Mouse (Mus musculus) G1E (cell line): Measurements from ENCODE around the gene Col6a4. TPM values are rescaled to one million over a fixed set of nuclear protein-coding genes. Genes with fewer than 3 reads are reported as not detected.

Experiments used
- ATAC-seq: 2 replicates; pipeline ENCODE4 v1.8.0; 2016; ENCODE audit warnings: mild to moderate bottlenecking; ENCODE audit not compliant: insufficient number of reproducible peaks, poor library complexity, low FRiP score, severe bottlenecking; ENCODE audit errors: extremely low read depth
- DNase-seq: peaks from one replicate; pipeline ENCODE4 v3.0.0; 2012; ENCODE audit warnings: low spot score
- H3K27me3 ChIP-seq: 2 replicates; pipeline ENCODE4 v1.6.1; 2012; ENCODE audit warnings: mild to moderate bottlenecking, low read length, inconsistent platforms; ENCODE audit not compliant: insufficient read depth
- H3K36me3 ChIP-seq: replicated peaks from 2 replicates; pipeline ENCODE3; 2012; ENCODE audit warnings: mild to moderate bottlenecking, inconsistent platforms
- H3K4me1 ChIP-seq: 2 replicates; pipeline ENCODE4 v1.6.1; 2012; ENCODE audit warnings: low read depth, low read length, inconsistent platforms, mixed read lengths; ENCODE audit not compliant: insufficient read depth
- H3K4me3 ChIP-seq: 2 replicates; pipeline ENCODE4 v1.5.1; 2012; ENCODE audit warnings: low read depth, mild to moderate bottlenecking, inconsistent platforms, low read length, moderate library complexity, mixed read lengths
- H3K9me3 ChIP-seq: replicated peaks from 2 replicates; pipeline ENCODE4 v1.6.1; 2012; ENCODE audit warnings: inconsistent platforms
- CTCF ChIP-seq: IDR thresholded peaks from 2 replicates; pipeline ENCODE4 v1.5.1; 2012; ENCODE audit warnings: low read depth, low read length, inconsistent platforms, mixed read lengths
- GATA1 ChIP-seq: IDR thresholded peaks from 2 replicates; pipeline ENCODE4 v1.6.1; 2012; ENCODE audit warnings: borderline replicate concordance, low read length, inconsistent platforms, mixed read lengths
- GATA2 ChIP-seq: IDR thresholded peaks from 2 replicates; pipeline ENCODE4 v1.6.1; 2012; ENCODE audit warnings: low read depth, low read length, inconsistent platforms, borderline replicate concordance
- POLR2AphosphoS5 ChIP-seq: IDR thresholded peaks from 2 replicates; pipeline ENCODE4 v1.6.1; 2012; ENCODE audit warnings: low read depth, low read length, inconsistent platforms; ENCODE audit not compliant: insufficient replicate concordance
- TAL1 ChIP-seq: conservative IDR thresholded peaks from 2 replicates; pipeline ENCODE4 v1.6.1; 2012; ENCODE audit warnings: low read depth, low read length, inconsistent platforms, mixed read lengths
- polyA plus RNA-seq: library from polyadenylated mRNA; stranded (reverse); fragments of >175 nt; gene quantifications from 2 replicates; pipeline ENCODE4 v1.2.3, GENCODE M21; 2012
- total RNA-seq, 2 experiments: library from RNA; stranded (forward) in 1 of 2; stranded (reverse) in 1 of 2; fragments of 200-1000 nt in 1 of 2; fragments of >200 nt in 1 of 2; fragmentation: Nextera tagmentation in 1 of 2; gene quantifications; 2 replicates each; pipeline ENCODE4 v1.2.3; 2014 to 2017

Col6a4 gene
- total RNA-seq (2014; fragmentation: Nextera tagmentation): not detected in 2 replicates
- 0.38 TPM in 1 of 2 replicates, not detected in the other for total RNA-seq (2017)
- not detected in 2 replicates for polyA plus RNA-seq

DNA sequence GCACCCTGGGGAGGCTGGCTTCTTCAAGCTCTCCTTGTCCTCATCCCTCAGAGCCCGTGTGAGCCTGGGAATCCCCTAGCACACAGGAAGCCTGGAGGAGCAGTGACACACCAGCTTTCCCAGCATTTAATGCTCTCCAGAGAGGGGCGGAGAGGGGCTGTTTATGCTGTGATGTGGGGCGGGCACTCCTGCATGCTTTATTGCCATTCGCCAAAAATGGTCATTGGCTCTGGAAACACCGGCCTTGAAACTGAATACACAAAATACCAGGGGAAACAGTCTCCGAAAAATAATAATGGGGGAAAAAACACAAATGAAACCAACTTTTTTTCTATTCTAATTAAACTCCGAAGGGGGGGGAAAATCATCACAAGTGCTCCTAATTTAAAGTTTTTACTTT lies at the start of gene Col6a4:
Gene Col6a4, minus strand, starts transcription at position 101 of the 400 bp plus-strand sequence.
- Histone ChIP-seq H3K9me3 (no peaks in the 10 kb centered on the region), H3K27me3 (no peaks in the 10 kb centered on the region), H3K4me1 (no peaks in the 10 kb centered on the region), H3K4me3 (no peak within 1 kb of the TSS), H3K36me3 (no peaks in the 10 kb centered on the region)
- DNase-seq (no peak), ATAC-seq (no peak)
- TF ChIP-seq GATA1 (no peak), GATA2 (no peak), POLR2AphosphoS5 (no peak), CTCF (no peak), TAL1 (no peak)

DNA sequence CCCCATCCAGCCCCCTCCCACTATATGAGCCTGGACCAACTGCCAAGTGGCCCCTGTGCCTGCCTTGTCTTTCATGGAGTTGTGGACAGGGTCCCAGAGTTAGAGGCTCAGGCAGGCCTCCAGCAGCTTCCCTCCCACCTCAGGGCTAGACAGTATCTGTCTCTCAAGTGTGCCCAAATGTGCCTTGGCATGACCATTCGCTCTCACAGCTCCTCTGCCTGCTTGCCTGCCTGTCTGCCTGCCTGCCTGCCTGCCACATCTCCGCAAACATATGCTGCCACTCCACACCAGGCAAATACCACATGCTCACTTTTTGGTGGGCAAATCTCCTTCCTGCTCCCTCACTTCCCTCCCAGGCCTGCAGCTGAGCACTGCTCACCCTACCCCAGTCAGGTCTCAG lies 49.0 kb upstream of the Col6a4 start:
- DNase-seq: no peak
- TF ChIP-seq GATA1 (no peak), CTCF (no peak), TAL1 (no peak), POLR2AphosphoS5 (no peak), GATA2 (no peak)
- H3K36me3 ChIP-seq: no peaks in the 10 kb centered on the region
- ATAC-seq: no peak
- no peak overlapping the region for H3K4me3 ChIP-seq
- H3K4me1 ChIP-seq: no peaks in the 10 kb centered on the region
- peaks cover 52% of the 10 kb centered on the region for H3K27me3 ChIP-seq
- H3K9me3 ChIP-seq: no peaks in the 10 kb centered on the region

DNA sequence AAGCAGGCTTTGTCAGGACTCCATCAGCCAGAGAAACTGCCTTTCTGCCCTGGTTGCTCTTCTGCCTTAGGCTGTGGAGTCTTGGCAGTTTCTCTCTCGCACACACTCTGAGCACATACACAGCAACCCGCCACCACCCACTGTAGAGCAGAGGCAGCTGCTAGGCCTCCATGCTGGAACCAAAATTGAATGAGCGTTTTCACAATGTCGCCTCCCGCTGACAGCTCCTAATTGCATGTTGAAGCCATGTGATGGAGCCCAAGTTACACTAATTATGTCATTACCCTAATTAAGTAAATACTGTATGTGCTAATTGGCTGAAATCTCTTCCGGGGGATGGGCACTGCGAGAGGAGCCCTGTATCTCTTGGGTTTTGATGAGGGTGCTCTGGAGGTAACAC lies 47.6 kb upstream of the Col6a4 start:
- H3K4me3 ChIP-seq: no peak overlapping the region
- ATAC-seq (no peak), DNase-seq (no peak)
- no peaks in the 10 kb centered on the region for H3K4me1 ChIP-seq
- peaks cover 43% of the 10 kb centered on the region for H3K27me3 ChIP-seq
- H3K36me3 ChIP-seq: no peaks in the 10 kb centered on the region
- no peak for TF ChIP-seq TAL1
- no peak for TF ChIP-seq POLR2AphosphoS5
- no peak for TF ChIP-seq GATA1
- TF ChIP-seq CTCF: no peak
- no peak for TF ChIP-seq GATA2
- no peaks in the 10 kb centered on the region for H3K9me3 ChIP-seq

DNA sequence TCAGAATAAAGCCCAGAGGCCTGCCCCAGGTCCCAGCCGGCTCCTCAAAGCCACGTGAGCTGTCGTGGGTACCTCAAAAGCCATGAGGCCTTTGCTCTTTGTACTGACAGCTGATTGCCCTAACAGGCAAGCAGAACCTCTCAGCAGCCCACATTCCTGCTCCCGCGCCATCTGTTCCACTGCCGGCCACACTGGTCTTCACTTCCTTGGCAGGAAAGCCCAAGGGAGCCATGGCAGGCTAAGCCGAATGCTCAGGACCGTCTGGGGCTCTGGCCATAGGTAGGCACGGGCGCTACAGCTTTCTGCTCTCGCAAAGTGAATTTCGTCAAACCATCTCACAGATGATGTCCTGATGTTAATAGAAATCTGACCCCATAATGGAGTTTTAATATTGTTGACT lies 45.4 kb upstream of the Col6a4 start:
- H3K27me3 ChIP-seq: peaks cover 22% of the 10 kb centered on the region
- H3K36me3 ChIP-seq: no peaks in the 10 kb centered on the region
- H3K4me1 ChIP-seq: no peaks in the 10 kb centered on the region
- no peak overlapping the region for H3K4me3 ChIP-seq
- DNase-seq (no peak), ATAC-seq (no peak)
- no peaks in the 10 kb centered on the region for H3K9me3 ChIP-seq
- TF ChIP-seq POLR2AphosphoS5 (no peak), GATA2 (no peak), TAL1 (no peak), CTCF (no peak), GATA1 (no peak)

DNA sequence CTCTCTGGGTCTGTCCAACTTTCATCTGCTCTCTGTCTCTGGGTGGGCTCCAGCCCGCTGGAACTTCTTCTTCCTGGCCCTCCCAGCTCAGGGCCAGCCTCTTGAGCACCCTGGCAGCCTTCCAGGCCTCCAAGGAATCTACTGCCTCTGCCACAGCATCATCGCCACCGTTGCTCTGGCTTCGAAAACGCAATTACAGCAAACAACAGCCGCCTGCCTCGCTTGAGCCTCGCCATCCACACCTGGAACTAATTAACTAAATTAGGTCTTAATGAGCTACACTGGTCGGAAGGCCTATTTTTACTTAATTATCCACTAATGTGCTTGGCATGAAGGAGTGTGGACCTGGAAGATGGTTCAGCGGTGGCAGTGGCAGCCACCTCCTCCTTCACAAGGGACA lies 43.2 kb upstream of the Col6a4 start:
- no peak for DNase-seq
- TF ChIP-seq CTCF (no peak), GATA2 (no peak)
- peaks cover 12% of the 10 kb centered on the region for H3K27me3 ChIP-seq
- no peaks in the 10 kb centered on the region for H3K9me3 ChIP-seq
- H3K4me3 ChIP-seq: no peak overlapping the region
- no peak for ATAC-seq
- H3K4me1 ChIP-seq: no peaks in the 10 kb centered on the region
- H3K36me3 ChIP-seq: no peaks in the 10 kb centered on the region

DNA sequence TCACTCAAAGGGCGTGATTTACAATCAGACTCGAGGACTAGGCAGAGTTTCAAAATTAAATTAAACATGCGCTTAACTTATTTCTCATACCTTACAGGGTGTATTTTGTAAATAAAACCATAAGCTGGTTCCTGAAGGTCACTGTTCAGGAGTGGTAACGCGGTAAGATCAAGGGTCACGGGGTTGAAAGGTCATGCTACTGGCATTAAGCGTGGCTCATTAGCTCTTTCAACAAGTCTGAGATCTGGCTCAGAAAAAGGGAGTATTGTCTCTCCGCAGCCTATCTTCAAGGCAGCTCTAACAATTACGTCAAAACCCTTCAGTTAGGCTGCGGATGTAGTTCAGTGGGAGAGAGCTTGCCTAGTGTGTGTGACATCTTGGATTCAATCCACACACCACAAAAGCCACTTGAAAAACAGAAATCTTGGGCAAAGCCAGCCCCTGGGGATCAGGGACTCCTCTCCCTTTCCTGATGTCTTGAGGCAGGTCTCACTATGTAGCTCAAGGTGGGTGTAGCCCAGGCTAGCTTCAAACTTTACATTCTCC lies 41.2 kb upstream of the Col6a4 start:
- no peak for ATAC-seq
- Histone ChIP-seq H3K4me3 (no peak overlapping the region), H3K4me1 (no peaks in the 10 kb centered on the region), H3K27me3 (peaks cover 15% of the 10 kb centered on the region), H3K9me3 (no peaks in the 10 kb centered on the region), H3K36me3 (no peaks in the 10 kb centered on the region)
- DNase-seq: no peak
- TF ChIP-seq TAL1 (no peak), CTCF (no peak)

DNA sequence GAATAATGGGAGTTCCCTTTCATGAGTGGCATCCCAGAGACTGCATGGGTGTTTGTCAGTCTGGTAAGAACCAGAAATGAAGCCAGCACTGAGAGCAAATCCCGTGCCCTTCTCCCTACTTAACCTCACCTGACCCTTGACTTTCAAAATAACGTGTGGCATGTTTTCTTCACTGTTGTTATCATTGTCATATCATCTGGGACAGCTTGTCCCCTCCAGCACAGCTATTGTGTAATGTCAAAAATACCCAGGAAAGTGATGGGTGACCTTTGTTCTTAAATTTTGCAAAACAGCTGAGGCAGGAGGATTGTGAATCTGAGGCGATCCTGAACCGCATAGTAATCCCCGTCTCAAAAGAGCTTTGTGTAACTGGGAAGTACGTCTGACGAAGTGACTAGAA lies 33.7 kb upstream of the Col6a4 start:
- ATAC-seq: no peak
- H3K4me3 ChIP-seq: no peak overlapping the region
- peaks cover 6% of the 10 kb centered on the region for H3K27me3 ChIP-seq
- H3K36me3 ChIP-seq: no peaks in the 10 kb centered on the region
- no peak for DNase-seq
- no peaks in the 10 kb centered on the region for H3K4me1 ChIP-seq
- TF ChIP-seq CTCF: no peak
- TF ChIP-seq GATA1: no peak
- no peak for TF ChIP-seq POLR2AphosphoS5
- TF ChIP-seq GATA2: no peak
- no peak for TF ChIP-seq TAL1
- no peaks in the 10 kb centered on the region for H3K9me3 ChIP-seq
